Mouse (Mus musculus): ENCODE measurements around the gene Serpinb8.

DNA sequence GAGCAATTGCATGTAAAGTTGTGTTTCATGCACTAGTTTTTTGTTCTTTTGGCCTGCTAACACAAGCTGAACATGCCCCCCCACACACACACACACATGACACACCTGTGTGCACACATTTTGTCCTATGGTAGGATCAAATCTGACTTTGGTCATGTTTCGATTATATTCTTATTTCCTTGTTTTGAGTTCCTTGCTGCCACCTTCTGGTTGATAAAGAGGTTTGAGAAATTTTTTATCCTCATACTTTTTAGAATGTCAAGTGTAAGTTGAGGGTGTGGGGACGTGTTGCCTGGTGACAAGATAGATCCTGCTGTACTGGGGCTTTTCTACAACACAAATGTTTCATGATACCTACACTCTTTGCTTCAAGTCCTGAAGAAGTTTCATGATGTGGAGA is 3.7 kb downstream of the Serpinb8 start:
- TF ChIP-seq CTCF (IDR thresholded peaks at IDR 0.05; ENCODE audit: low read depth), result no peak
- no peak for TF ChIP-seq EP300 (IDR thresholded peaks at IDR 0.05; ENCODE audit: low read depth)
